Mouse (Mus musculus): ENCODE data around the gene Ucp3. TPM values are rescaled to one million over a fixed set of nuclear protein-coding genes. Genes with fewer than 3 reads are reported as not detected.

Ucp3 gene
- total and polyA plus RNA-seq, 2 experiments from 2014 or later, result 0.16 TPM; not detected in 1

DNA sequence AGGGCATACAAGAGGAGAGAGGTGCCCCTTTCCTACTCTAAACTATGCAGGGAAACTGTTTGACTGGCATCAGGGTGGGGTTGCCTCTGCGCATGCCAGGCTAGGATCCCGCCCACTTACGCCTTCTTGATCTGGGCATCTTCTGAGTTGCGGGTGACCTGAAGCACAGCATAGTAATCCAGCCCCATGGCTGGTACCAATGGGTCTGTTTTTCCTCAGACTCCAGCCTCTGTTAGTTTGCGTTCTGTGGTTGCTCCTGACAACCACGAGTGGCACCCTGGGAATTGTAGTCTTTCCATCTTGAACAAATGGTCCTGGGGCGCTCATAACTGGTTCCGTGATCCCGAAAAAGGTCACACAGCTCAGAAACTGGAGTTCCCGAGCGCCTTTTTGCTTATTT is 41.8 kb downstream of the Ucp3 start, which contains the start of gene Dnajb13:
TSS of gene Dnajb13 (minus strand) at position 388 of the 400 bp plus-strand sequence.
- no peak for TF ChIP-seq CTCF (IDR thresholded peaks at IDR 0.05)

GRCm38 (mm10) chr7:100520204-100520603 is 47.4 kb downstream of the Ucp3 start:
- no peaks in the 10 kb centered on the region for H3K4me1 ChIP-seq (ENCODE audit: insufficient read depth, low read length)
- H3K27me3 ChIP-seq (ENCODE audit: insufficient read depth, low read length), result no peaks in the 10 kb centered on the region
- no peaks in the 10 kb centered on the region for H3K9me3 ChIP-seq (ENCODE audit: low read length)
- ATAC-seq (ENCODE audit: low FRiP score) (no peak), DNase-seq (ENCODE audit: low spot score) (no peak)
- no peak overlapping the region for H3K4me2 ChIP-seq (ENCODE audit: low read depth, low read length, poor library complexity, severe bottlenecking)
- no peak overlapping the region for H3K9ac ChIP-seq (replicated peaks; ENCODE audit: low read length, poor library complexity, severe bottlenecking)
- H3K27ac ChIP-seq (ENCODE audit: low read depth, low read length), result no peak overlapping the region
- WGBS, result 73% methylated on average over 7 of the region's 7 CpGs
- H3K36me3 ChIP-seq (ENCODE audit: insufficient read depth, low read length), result no peaks in the 10 kb centered on the region
- H3K4me3 ChIP-seq (ENCODE audit: low read depth, low read length), result no peak overlapping the region
- no peak for TF ChIP-seq CTCF (IDR thresholded peaks at IDR 0.05)

More for the DNA sequence above, 41.8 kb downstream of the Ucp3 start, which contains the start of gene Dnajb13:
- Histone ChIP-seq H3K9me3 (ENCODE audit: low read length) (no peaks in the 10 kb centered on the region), H3K27me3 (ENCODE audit: insufficient read depth, low read length) (no peaks in the 10 kb centered on the region), H3K27ac (ENCODE audit: low read depth, low read length) (no peak within 1 kb of the TSS), H3K36me3 (ENCODE audit: insufficient read depth, low read length) (no peaks in the 10 kb centered on the region), H3K9ac (replicated peaks; ENCODE audit: low read length, poor library complexity, severe bottlenecking) (no peak within 1 kb of the TSS), H3K4me3 (ENCODE audit: low read depth, low read length) (no peak within 1 kb of the TSS), H3K4me1 (ENCODE audit: insufficient read depth, low read length) (no peaks in the 10 kb centered on the region), H3K4me2 (ENCODE audit: low read depth, low read length, poor library complexity, severe bottlenecking) (peak within 1 kb of the TSS; percentile 18; the same call in 1 of the 2 replicates)
- ATAC-seq (ENCODE audit: low FRiP score), result peak; percentile 44; the same call in 1 of the 2 replicates
- peak; percentile 63 for DNase-seq (ENCODE audit: low spot score)
- 46% methylated on average over 11 of the region's 11 CpGs for WGBS

GRCm38 (mm10) chr7:100520663-100521285 is 48.0 kb downstream of the Ucp3 start:
- Histone ChIP-seq H3K4me3 (ENCODE audit: low read depth, low read length) (no peak overlapping the region), H3K36me3 (ENCODE audit: insufficient read depth, low read length) (no peaks in the 10 kb centered on the region), H3K9ac (replicated peaks; ENCODE audit: low read length, poor library complexity, severe bottlenecking) (no peak overlapping the region), H3K4me2 (ENCODE audit: low read depth, low read length, poor library complexity, severe bottlenecking) (peak overlapping the region; percentile 24; the same call in 1 of the 2 replicates), H3K4me1 (ENCODE audit: insufficient read depth, low read length) (no peaks in the 10 kb centered on the region), H3K27me3 (ENCODE audit: insufficient read depth, low read length) (no peaks in the 10 kb centered on the region), H3K27ac (ENCODE audit: low read depth, low read length) (no peak overlapping the region), H3K9me3 (ENCODE audit: low read length) (no peaks in the 10 kb centered on the region)
- TF ChIP-seq CTCF (IDR thresholded peaks at IDR 0.05), result peak; percentile 94
- ATAC-seq (ENCODE audit: low FRiP score) (no peak), DNase-seq (ENCODE audit: low spot score) (peak; percentile 81)
- WGBS, result 18% methylated on average over 10 of the region's 10 CpGs

- no peaks in the 10 kb centered on the region for H3K27me3 ChIP-seq (ENCODE audit: insufficient read depth, low read length)
- no peaks in the 10 kb centered on the region for H3K9me3 ChIP-seq (ENCODE audit: low read length)
- 0 out of 2 replicates have a peak, but pooled peaks have one; percentile 4 for TF ChIP-seq CTCF (IDR thresholded peaks at IDR 0.05)
- no peak for ATAC-seq (ENCODE audit: low FRiP score)
- DNase-seq (ENCODE audit: low spot score), result no peak
- no peak overlapping the region for H3K27ac ChIP-seq (ENCODE audit: low read depth, low read length)
- H3K36me3 ChIP-seq (ENCODE audit: insufficient read depth, low read length), result no peaks in the 10 kb centered on the region
- no peak overlapping the region for H3K4me2 ChIP-seq (ENCODE audit: low read depth, low read length, poor library complexity, severe bottlenecking)
- 84% methylated on average over 3 of the region's 3 CpGs for WGBS
- no peak overlapping the region for H3K9ac ChIP-seq (replicated peaks; ENCODE audit: low read length, poor library complexity, severe bottlenecking)
- H3K4me1 ChIP-seq (ENCODE audit: insufficient read depth, low read length), result no peaks in the 10 kb centered on the region
- H3K4me3 ChIP-seq (ENCODE audit: low read depth, low read length), result no peak overlapping the region
Measured at GRCm38 (mm10) chr7:100522222-100522621, 49.4 kb downstream of the Ucp3 start.

- Histone ChIP-seq H3K9me3 (ENCODE audit: low read length) (no peaks in the 10 kb centered on the region), H3K4me2 (ENCODE audit: low read depth, low read length, poor library complexity, severe bottlenecking) (no peak overlapping the region), H3K36me3 (ENCODE audit: insufficient read depth, low read length) (no peaks in the 10 kb centered on the region), H3K4me3 (ENCODE audit: low read depth, low read length) (no peak overlapping the region), H3K4me1 (ENCODE audit: insufficient read depth, low read length) (no peaks in the 10 kb centered on the region), H3K27me3 (ENCODE audit: insufficient read depth, low read length) (no peaks in the 10 kb centered on the region), H3K27ac (ENCODE audit: low read depth, low read length) (no peak overlapping the region), H3K9ac (replicated peaks; ENCODE audit: low read length, poor library complexity, severe bottlenecking) (no peak overlapping the region)
- ATAC-seq (ENCODE audit: low FRiP score), result no peak
- no peak for TF ChIP-seq CTCF (IDR thresholded peaks at IDR 0.05)
- no peak for DNase-seq (ENCODE audit: low spot score)
- 79% methylated on average over 8 of the region's 8 CpGs for WGBS
Measured at GRCm38 (mm10) chr7:100524669-100525068, 51.9 kb downstream of the Ucp3 start.

- Histone ChIP-seq H3K36me3 (ENCODE audit: insufficient read depth, low read length) (no peaks in the 10 kb centered on the region), H3K9me3 (ENCODE audit: low read length) (no peaks in the 10 kb centered on the region), H3K27ac (ENCODE audit: low read depth, low read length) (no peak overlapping the region), H3K4me1 (ENCODE audit: insufficient read depth, low read length) (no peaks in the 10 kb centered on the region), H3K4me3 (ENCODE audit: low read depth, low read length) (no peak overlapping the region), H3K4me2 (ENCODE audit: low read depth, low read length, poor library complexity, severe bottlenecking) (no peak overlapping the region), H3K9ac (replicated peaks; ENCODE audit: low read length, poor library complexity, severe bottlenecking) (no peak overlapping the region), H3K27me3 (ENCODE audit: insufficient read depth, low read length) (no peaks in the 10 kb centered on the region)
- TF ChIP-seq CTCF (IDR thresholded peaks at IDR 0.05), result no peak
- ATAC-seq (ENCODE audit: low FRiP score), result no peak
- DNase-seq (ENCODE audit: low spot score), result no peak
- WGBS, result 90% methylated on average over 5 of the region's 5 CpGs
Measured at GRCm38 (mm10) chr7:100530766-100531165, 58.0 kb downstream of the Ucp3 start.
